Mouse (Mus musculus) G1E (cell line): ENCODE data around the gene Apba3.
"Not testable (repeated sequence)": the region's sequence is repeated elsewhere in the genome, so short reads cannot be mapped to it uniquely, and the experiment has no call there.

ENCODE experiments used
- CTCF ChIP-seq: IDR thresholded peaks from 2 replicates; pipeline ENCODE4 v1.5.1; 2012; ENCODE audit warnings: low read depth, low read length, inconsistent platforms, mixed read lengths
- GATA1 ChIP-seq: IDR thresholded peaks from 2 replicates; pipeline ENCODE4 v1.6.1; 2012; ENCODE audit warnings: borderline replicate concordance, low read length, inconsistent platforms, mixed read lengths

GRCm38 (mm10) chr10:81223731-81224130 is 43.0 kb upstream of the Apba3 start:
- not testable (repeated sequence) for TF ChIP-seq CTCF, GATA1
